Comparison of ENCODE assay signal across 8 mouse cellular contexts in the genomic region with DNA sequence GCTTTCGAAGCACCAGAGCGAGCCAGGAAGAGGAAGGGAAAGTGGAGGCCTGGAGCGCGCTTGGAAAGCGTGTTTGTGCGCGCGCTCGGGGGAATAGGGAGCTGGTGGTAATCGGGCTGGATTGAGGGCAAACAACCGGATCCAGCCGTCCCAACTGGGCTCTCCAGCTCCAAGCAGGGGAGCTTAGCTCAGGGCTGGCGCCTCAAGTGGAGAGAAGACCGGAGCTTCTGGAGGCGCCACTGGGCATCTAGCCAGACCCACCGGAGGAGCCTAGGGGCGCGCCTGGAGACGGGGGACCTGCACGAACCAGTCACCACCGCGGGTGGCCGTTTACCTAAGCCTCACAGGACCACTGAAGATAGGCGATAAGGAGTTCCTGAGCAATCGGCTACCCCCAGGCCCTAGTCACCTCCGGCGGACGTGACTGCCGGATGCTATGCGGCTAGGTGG. TPM values are rescaled to one million over a fixed set of nuclear protein-coding genes. Genes with fewer than 3 reads are reported as not detected.
A peak's percentile ranks its signal among the peaks of the same experiment; 100 is the strongest.
DNase-seq lines count a peak whose midpoint lies in the region; ATAC-seq lines count a peak whose summit lies in the region.

No protein-coding gene starts in this region.

- no peak overlapping the region for H3K4me3 ChIP-seq in embryonic facial prominence, embryonic 11.5 days (ENCODE audit: low read depth, low read length)
- peak overlapping the region; percentile 46 for H3K4me3 ChIP-seq in heart, embryonic 16.5 days (ENCODE audit: low read length)
- no peak overlapping the region for H3K4me3 ChIP-seq in limb, embryonic 11.5 days (ENCODE audit: low read depth, low read length)
- peak overlapping the region; percentile 15; the same call in 1 of the 2 replicates for H3K4me3 ChIP-seq in midbrain, embryonic 12.5 days

- peaks cover 37% of the 10 kb centered on the region for H3K27me3 ChIP-seq in embryonic facial prominence, embryonic 11.5 days (ENCODE audit: control insufficient read depth, insufficient read depth, low read length)
- H3K27me3 ChIP-seq in heart, embryonic 16.5 days (ENCODE audit: control insufficient read depth, insufficient read depth, low read length), result peaks cover 40% of the 10 kb centered on the region
- peaks cover 77% of the 10 kb centered on the region for H3K27me3 ChIP-seq in limb, embryonic 11.5 days (ENCODE audit: control insufficient read depth, insufficient read depth, low read length)
- H3K27me3 ChIP-seq in midbrain, embryonic 12.5 days, result peaks cover 98% of the 10 kb centered on the region

- no peaks in the 10 kb centered on the region for H3K36me3 ChIP-seq in embryonic facial prominence, embryonic 11.5 days (replicated peaks; ENCODE audit: control insufficient read depth, insufficient read depth, low read depth, low read length)
- H3K36me3 ChIP-seq in heart, embryonic 16.5 days (ENCODE audit: control insufficient read depth, insufficient read depth), result no peaks in the 10 kb centered on the region
- no peaks in the 10 kb centered on the region for H3K36me3 ChIP-seq in limb, embryonic 11.5 days (ENCODE audit: control insufficient read depth, insufficient read depth, low read length)
- no peaks in the 10 kb centered on the region for H3K36me3 ChIP-seq in midbrain, embryonic 12.5 days

- no peak for ATAC-seq in embryonic facial prominence, embryonic 11.5 days (replicated peaks; ENCODE audit: insufficient number of reproducible peaks, low FRiP score, low TSS enrichment, low read depth)
- no peak for ATAC-seq in heart, embryonic 16.5 days (replicated peaks; ENCODE audit: extremely low read depth, insufficient read depth, low FRiP score)
- no peak for ATAC-seq in limb, embryonic 11.5 days (ENCODE audit: insufficient number of reproducible peaks, low FRiP score, low TSS enrichment, low read depth)
- ATAC-seq in midbrain, embryonic 12.5 days (ENCODE audit: low FRiP score, low read depth), result no peak

- no peaks in the 10 kb centered on the region for H3K9me3 ChIP-seq in embryonic facial prominence, embryonic 11.5 days (replicated peaks; ENCODE audit: control insufficient read depth, low read length)
- H3K9me3 ChIP-seq in heart, embryonic 16.5 days (replicated peaks; ENCODE audit: control insufficient read depth, low read length), result no peaks in the 10 kb centered on the region
- no peaks in the 10 kb centered on the region for H3K9me3 ChIP-seq in limb, embryonic 11.5 days (ENCODE audit: control insufficient read depth, low read length)
- no peaks in the 10 kb centered on the region for H3K9me3 ChIP-seq in midbrain, embryonic 12.5 days

- DNase-seq in right cerebral cortex, postnatal 4 days, result peak; percentile 56
- DNase-seq in right cerebral cortex, postnatal 25 days, result no peak
- DNase-seq in embryonic facial prominence, embryonic 11.5 days (ENCODE audit: low spot score), result no peak
- peak; percentile 56 for DNase-seq in limb, embryonic 11.5 days (ENCODE audit: low spot score)
- peak; percentile 33 for DNase-seq in yolk sac, embryonic 10.5 days (ENCODE audit: low spot score)
- DNase-seq in ovary, adult 18-20 months (ENCODE audit: low spot score), result no peak

- H3K4me2 ChIP-seq in embryonic facial prominence, embryonic 11.5 days (ENCODE audit: low read depth, low read length), result peak overlapping the region; percentile 37
- peak overlapping the region; percentile 66 for H3K4me2 ChIP-seq in heart, embryonic 16.5 days (ENCODE audit: low read depth, low read length)
- H3K4me2 ChIP-seq in limb, embryonic 11.5 days (ENCODE audit: low read depth, severe bottlenecking), result peak overlapping the region; percentile 39
- H3K4me2 ChIP-seq in midbrain, embryonic 12.5 days (replicated peaks), result peak overlapping the region; percentile 46

- no peaks in the 10 kb centered on the region; the same call in 1 of the 2 replicates for H3K4me1 ChIP-seq in embryonic facial prominence, embryonic 11.5 days (ENCODE audit: control insufficient read depth, insufficient read depth, low read length)
- H3K4me1 ChIP-seq in heart, embryonic 16.5 days (ENCODE audit: control insufficient read depth, insufficient read depth, low read length), result peaks cover 29% of the 10 kb centered on the region
- H3K4me1 ChIP-seq in limb, embryonic 11.5 days (ENCODE audit: control insufficient read depth, insufficient read depth, low read length), result peaks cover 30% of the 10 kb centered on the region
- H3K4me1 ChIP-seq in midbrain, embryonic 12.5 days, result peaks cover 50% of the 10 kb centered on the region

- no peak overlapping the region for H3K27ac ChIP-seq in embryonic facial prominence, embryonic 11.5 days (replicated peaks; ENCODE audit: low read depth, low read length)
- H3K27ac ChIP-seq in heart, embryonic 16.5 days (ENCODE audit: low read length), result peak overlapping the region; percentile 48
- H3K27ac ChIP-seq in limb, embryonic 11.5 days (replicated peaks; ENCODE audit: low read depth, low read length), result 0 out of 2 replicates have a peak overlapping the region, but pooled peaks have one; percentile 26
- H3K27ac ChIP-seq in midbrain, embryonic 12.5 days (replicated peaks), result no peak overlapping the region

- 4% methylated on average over 30 of the region's 30 CpGs for WGBS in embryonic facial prominence, embryonic 11.5 days
- whole genome bisulfite sequencing in heart, embryonic 16.5 days, result 6% methylated on average over 30 of the region's 30 CpGs
- 4% methylated on average over 29 of the region's 30 CpGs for WGBS in limb, embryonic 11.5 days
- WGBS in midbrain, embryonic 12.5 days, result 12% methylated on average over 30 of the region's 30 CpGs

- no peak overlapping the region; the same call in 1 of the 2 replicates for H3K9ac ChIP-seq in embryonic facial prominence, embryonic 11.5 days (replicated peaks; ENCODE audit: low read length)
- peak overlapping the region; percentile 71 for H3K9ac ChIP-seq in heart, embryonic 16.5 days (ENCODE audit: low read length)
- H3K9ac ChIP-seq in limb, embryonic 11.5 days (ENCODE audit: low read length), result no peak overlapping the region
- no peak overlapping the region; the same call in 1 of the 2 replicates for H3K9ac ChIP-seq in midbrain, embryonic 12.5 days (replicated peaks)

RNA-seq across cellular contexts. Expression of a gene that starts 4.3 kb away (rescaled TPM):
- 26.9 TPM in 2 replicates for polyA plus RNA-seq in embryonic facial prominence, embryonic 11.5 days (2014; fragmentation: Nextera tagmentation; extraction: Ambion mirVana)
- polyA plus RNA-seq in heart, embryonic 16.5 days (2015; fragmentation: Nextera tagmentation; extraction: Ambion mirVana), result 11.5 and 13.5 TPM in 2 replicates
- 26.6 and 30.5 TPM in 2 replicates for polyA plus RNA-seq in limb, embryonic 11.5 days (2014; fragmentation: Nextera tagmentation; extraction: Ambion mirVana)
- 26.3 and 31.2 TPM in 2 replicates for polyA plus RNA-seq in midbrain, embryonic 12.5 days (2016; fragmentation: Nextera tagmentation; extraction: Ambion mirVana)

Comparison
In these comparisons a context has a peak if more than half of its experiments do, and no peak if none do; other contexts are left out.
1. DNase-seq: peak in right cerebral cortex, postnatal 4 days (single experiment), limb, embryonic 11.5 days (single experiment) and yolk sac, embryonic 10.5 days (single experiment); none in right cerebral cortex, postnatal 25 days (single experiment), embryonic facial prominence, embryonic 11.5 days (single experiment) and ovary, adult 18-20 months (single experiment).
2. H3K27ac ChIP-seq: peak in heart, embryonic 16.5 days (single experiment) and limb, embryonic 11.5 days (single experiment); none in embryonic facial prominence, embryonic 11.5 days (single experiment) and midbrain, embryonic 12.5 days (single experiment).
3. H3K4me3 ChIP-seq: peak in heart, embryonic 16.5 days (single experiment) and midbrain, embryonic 12.5 days (single experiment); none in embryonic facial prominence, embryonic 11.5 days (single experiment) and limb, embryonic 11.5 days (single experiment).
4. Peak in every context shown above with its lines, with median percentiles within 50 percentile points of each other: H3K4me2 ChIP-seq.